Mouse (Mus musculus): ENCODE measurements around the gene Mc1r. TPM values are rescaled to one million over a fixed set of nuclear protein-coding genes. Genes with fewer than 3 reads are reported as not detected.

Gene Mc1r
- 0.08 TPM in 1 of 2 replicates, not detected in the other for polyA plus RNA-seq (2012; ENCODE audit: low replicate concordance)

GRCm38 (mm10) chr8:123406786-123407185 is at the start of gene Mc1r:
Gene Mc1r (plus strand): TSS chr8:123407107.

GRCm38 (mm10) chr8:123373403-123374238 is 33.3 kb upstream of the Mc1r start, which contains the start of gene Tcf25:
Gene Tcf25 (plus strand): TSS chr8:123373753.

GRCm38 (mm10) chr8:123411246-123411645 is 4.3 kb downstream of the Mc1r start, which contains the start of gene Tubb3:
Gene Tubb3 (plus strand): TSS chr8:123411424.

GRCm38 (mm10) chr8:123423441-123423840 is 16.5 kb downstream of the Mc1r start, which contains the start of gene Def8:
Gene Def8 (plus strand): TSS chr8:123423527.

Other genes with a start within 250 kb of the Mc1r start
- not detected in 2 replicates for gene Sult5a1, start 248.8 kb upstream of the Mc1r start, polyA plus RNA-seq (2012; ENCODE audit: low replicate concordance)
- not detected in 2 replicates for gene Dpep1, start 220.9 kb upstream of the Mc1r start, polyA plus RNA-seq (2012; ENCODE audit: low replicate concordance)
- gene Chmp1a, start 194.3 kb upstream of the Mc1r start, polyA plus RNA-seq (2012; ENCODE audit: low replicate concordance): 12.2 and 40.3 TPM in 2 replicates
- gene Spata33, start 194.3 kb upstream of the Mc1r start, polyA plus RNA-seq (2012; ENCODE audit: low replicate concordance): 0.13 TPM in 1 of 2 replicates, not detected in the other
- gene Cdk10, start 182.3 kb upstream of the Mc1r start, polyA plus RNA-seq (2012; ENCODE audit: low replicate concordance): 83.3 and 109 TPM in 2 replicates
- 1.6 and 4.9 TPM in 2 replicates for gene Spata2l, start 170.9 kb upstream of the Mc1r start, polyA plus RNA-seq (2012; ENCODE audit: low replicate concordance)
- gene Zfp276, start 152.9 kb upstream of the Mc1r start, polyA plus RNA-seq (2012; ENCODE audit: low replicate concordance): 17.4 and 19.2 TPM in 2 replicates
- 114 and 146 TPM in 2 replicates for gene Vps9d1, start 152.8 kb upstream of the Mc1r start, polyA plus RNA-seq (2012; ENCODE audit: low replicate concordance)
- 59.7 and 102 TPM in 2 replicates for gene Fanca, start 88.5 kb upstream of the Mc1r start, polyA plus RNA-seq (2012; ENCODE audit: low replicate concordance)
- gene Spire2, start 74.4 kb upstream of the Mc1r start, polyA plus RNA-seq (2012; ENCODE audit: low replicate concordance): 11.3 and 11.8 TPM in 2 replicates
- gene Tcf25, start 33.4 kb upstream of the Mc1r start, polyA plus RNA-seq (2012; ENCODE audit: low replicate concordance): 70.8 and 102 TPM in 2 replicates
- gene Tubb3, start 4.3 kb downstream of the Mc1r start, polyA plus RNA-seq (2012; ENCODE audit: low replicate concordance): 2.9 and 4.1 TPM in 2 replicates
- gene Def8, start 16.4 kb downstream of the Mc1r start, polyA plus RNA-seq (2012; ENCODE audit: low replicate concordance): 4.7 and 24.1 TPM in 2 replicates
- 15.0 and 16.4 TPM in 2 replicates for gene Afg3l1, start 70.8 kb downstream of the Mc1r start, polyA plus RNA-seq (2012; ENCODE audit: low replicate concordance)
- gene Dbndd1, start 108.4 kb downstream of the Mc1r start, polyA plus RNA-seq (2012; ENCODE audit: low replicate concordance): not detected in 2 replicates
- 5.5 and 7.9 TPM in 2 replicates for gene Gas8, start 111.7 kb downstream of the Mc1r start, polyA plus RNA-seq (2012; ENCODE audit: low replicate concordance)
- gene Rhou, start 246.8 kb downstream of the Mc1r start, polyA plus RNA-seq (2012; ENCODE audit: low replicate concordance): not detected in 2 replicates